Mouse (Mus musculus): ENCODE data around the gene Mtnr1b. TPM values are rescaled to one million over a fixed set of nuclear protein-coding genes. Genes with fewer than 3 reads are reported as not detected.

Mtnr1b gene
- total RNA-seq, 2 experiments from 2014 or later, result not detected

DNA sequence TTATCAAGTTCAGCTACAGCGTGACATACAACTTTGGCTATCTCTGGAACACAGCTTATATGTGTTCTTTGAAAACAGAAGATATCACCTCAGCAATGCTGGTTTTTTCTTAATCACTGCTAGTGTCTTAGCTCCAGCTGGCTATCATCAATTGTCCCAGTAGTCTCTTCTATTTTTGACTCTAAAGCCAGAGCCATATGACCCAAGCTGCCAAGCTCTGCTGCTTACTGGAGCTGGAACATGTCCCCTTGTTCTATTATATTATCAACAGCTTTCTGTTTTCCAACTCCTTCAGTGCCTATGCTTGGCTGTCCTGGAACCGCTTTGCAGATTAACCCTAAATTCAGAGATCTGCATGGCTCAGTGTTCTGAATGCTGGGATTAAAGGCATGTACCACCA, 70.1 kb downstream of the Mtnr1b start:
- DNase-seq (ENCODE audit: low spot score in 2 of 2), result no peak

DNA sequence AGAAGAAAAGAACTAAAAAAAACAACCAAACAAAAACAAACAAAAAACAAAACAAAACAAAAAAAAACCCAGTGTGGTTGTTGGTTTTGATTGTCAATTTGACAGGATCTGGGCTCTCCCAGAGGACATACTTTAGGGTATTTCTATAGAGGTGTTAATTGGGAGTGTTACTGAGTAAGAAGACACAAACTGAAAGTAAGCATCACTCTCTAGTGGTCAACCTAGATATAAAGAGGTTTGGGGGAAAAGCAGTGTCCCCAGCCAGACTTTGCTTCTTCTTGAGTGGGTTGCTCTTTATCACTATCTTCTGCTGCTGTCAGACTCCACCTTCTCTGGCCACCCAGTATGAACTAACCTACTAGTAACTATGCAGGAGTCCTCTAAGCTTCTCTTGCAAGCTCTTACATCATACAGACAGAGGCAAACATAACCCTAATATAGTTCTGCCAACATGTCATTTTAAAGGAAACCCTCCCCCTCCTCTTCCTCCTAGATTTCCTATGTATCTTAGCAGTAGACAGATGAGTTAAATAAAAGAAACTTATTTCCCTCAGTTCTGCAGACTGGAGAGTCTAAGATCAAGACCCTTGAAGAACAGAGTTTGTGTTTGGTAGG, 71.8 kb downstream of the Mtnr1b start:
- DNase-seq (ENCODE audit: low spot score in 2 of 2), result no peak

GRCm38 (mm10) chr9:15800402-15800801, 74.0 kb downstream of the Mtnr1b start:
- DNase-seq (ENCODE audit: low spot score in 2 of 2), result no peak

DNA sequence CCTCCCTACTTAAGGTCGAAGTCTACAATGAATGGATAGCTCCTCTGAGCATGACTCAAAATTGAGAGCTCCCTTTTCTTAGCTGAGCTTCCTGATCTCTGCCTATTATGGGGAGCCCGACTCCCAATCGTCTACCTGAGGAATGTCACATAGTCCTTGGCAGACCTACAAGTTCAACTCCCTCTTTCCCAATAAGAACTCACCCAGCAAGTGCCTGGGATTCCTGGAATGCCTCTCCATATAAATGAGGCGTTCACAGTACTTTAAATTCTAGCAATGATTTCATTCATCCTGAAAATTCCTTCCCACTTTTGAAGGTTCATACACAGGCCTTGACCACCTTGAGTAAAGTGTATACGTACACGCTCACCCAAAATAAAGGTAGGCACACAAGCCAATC, 79.9 kb downstream of the Mtnr1b start:
- no peak for DNase-seq (ENCODE audit: low spot score in 2 of 2)

DNA sequence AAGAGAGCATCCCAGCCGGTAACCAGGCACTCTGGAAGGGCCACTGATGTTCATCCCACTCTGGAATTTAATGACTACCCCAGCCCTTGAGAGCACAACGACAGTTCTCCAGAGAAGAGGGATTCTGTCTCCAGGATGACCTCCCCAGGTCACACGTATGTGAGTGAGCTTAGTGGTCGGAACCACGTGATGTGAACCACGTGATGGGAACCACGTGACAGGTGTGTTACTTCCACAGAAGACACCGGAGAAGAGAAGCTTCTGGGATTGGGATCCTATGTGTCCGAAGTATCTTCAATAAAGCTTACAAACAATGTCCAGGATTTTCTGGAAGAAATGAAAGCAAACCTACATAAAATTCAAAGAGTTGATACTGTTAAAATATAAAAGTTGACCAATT, 82.3 kb downstream of the Mtnr1b start:
- DNase-seq (ENCODE audit: low spot score in 2 of 2), result no peak

DNA sequence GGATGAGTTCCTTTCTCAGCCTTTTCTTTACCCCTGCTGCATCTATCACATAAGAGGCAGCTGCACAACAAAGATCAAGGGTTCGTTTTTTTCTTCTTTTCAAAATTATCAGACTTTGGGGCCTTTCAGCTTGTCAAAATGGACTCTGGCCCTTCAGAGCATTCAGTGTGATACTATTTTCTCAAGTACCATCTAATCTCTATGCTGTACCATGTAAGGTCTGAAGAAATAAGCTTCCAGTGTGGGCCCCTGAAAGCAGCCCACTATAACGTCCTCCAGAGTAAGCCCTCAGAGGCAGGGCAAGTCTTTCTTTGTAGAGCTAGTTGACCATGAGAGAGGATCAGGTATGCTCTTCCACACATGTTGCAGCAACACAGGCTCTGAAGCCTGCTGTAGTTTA, 87.7 kb downstream of the Mtnr1b start:
- DNase-seq (ENCODE audit: low spot score in 2 of 2), result no peak

GRCm38 (mm10) chr9:15786192-15786591, 88.2 kb downstream of the Mtnr1b start:
- DNase-seq (ENCODE audit: low spot score in 2 of 2), result no peak

DNA sequence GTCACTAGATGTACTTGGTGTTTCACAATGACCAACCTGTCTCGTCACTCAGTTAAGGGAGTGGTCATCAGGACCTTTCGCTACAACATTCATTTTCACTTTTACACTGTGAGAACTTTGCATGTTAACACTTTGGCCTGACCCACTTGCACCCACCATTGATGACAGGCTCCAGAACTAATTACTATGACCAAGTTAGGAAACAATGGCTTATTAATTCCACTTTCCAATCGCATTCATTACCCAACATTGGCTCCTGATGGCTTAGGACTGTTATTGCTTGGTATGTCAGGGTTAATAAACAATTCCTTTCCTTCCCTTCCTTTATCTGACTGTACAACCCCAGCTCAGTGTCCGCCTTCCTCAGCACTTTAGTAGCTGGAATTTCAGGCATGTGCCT, 92.4 kb downstream of the Mtnr1b start:
- DNase-seq (ENCODE audit: low spot score in 2 of 2), result no peak

DNA sequence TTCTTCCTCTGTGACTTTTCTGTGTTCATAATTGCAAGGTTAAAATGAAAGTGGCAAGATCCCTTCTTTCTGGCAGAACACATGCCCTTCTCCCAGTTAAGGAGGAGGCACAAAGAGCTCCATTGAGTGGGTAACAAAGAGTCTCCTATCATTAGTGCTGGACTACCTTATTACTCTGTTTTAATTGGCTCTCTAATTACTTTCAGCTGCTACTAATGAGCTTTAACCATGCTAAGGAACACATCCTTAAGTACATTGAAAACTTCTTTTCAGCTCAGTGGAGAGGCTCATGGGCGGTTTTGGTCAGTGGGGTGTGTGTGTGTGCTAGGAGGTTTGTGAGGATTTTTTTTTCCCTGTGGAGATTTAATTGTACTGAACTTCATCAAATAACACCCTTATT, 99.4 kb downstream of the Mtnr1b start:
- DNase-seq (ENCODE audit: low spot score in 2 of 2), result no peak

Other genes with a start within 250 kb of the Mtnr1b start
- under 1 TPM in 1 of 2 experiments, not detected in 1; 0.29 TPM for gene Deup1, start 246.6 kb downstream of the Mtnr1b start, total RNA-seq (2021)
- 10 to 100 TPM; 22.4 to 36.5 TPM for gene Slc36a4, start 164.8 kb downstream of the Mtnr1b start, total RNA-seq (2021)